Mouse (Mus musculus): ENCODE results near the gene Foxa3. TPM values are rescaled to one million over a fixed set of nuclear protein-coding genes. Genes with fewer than 3 reads are reported as not detected.
A peak's percentile ranks its signal among the peaks of the same experiment; 100 is the strongest.

Gene Foxa3
- polyA plus RNA-seq, 1 experiment from 2014 or later, result 0.17 TPM

- no peak overlapping the region for H3K4me3 ChIP-seq (ENCODE audit: low read length)
- no peak overlapping the region for H3K9ac ChIP-seq (ENCODE audit: low read length)
- no peaks in the 10 kb centered on the region for H3K27me3 ChIP-seq (ENCODE audit: control insufficient read depth, insufficient read depth, low read length)
- no peak overlapping the region for H3K27ac ChIP-seq (ENCODE audit: low read length)
- peaks cover 17% of the 10 kb centered on the region for H3K36me3 ChIP-seq (ENCODE audit: control insufficient read depth, insufficient read depth)
- no peak for ATAC-seq (replicated peaks; ENCODE audit: extremely low read depth, insufficient read depth, low FRiP score)
- H3K4me2 ChIP-seq (ENCODE audit: low read depth, low read length), result peak overlapping the region; percentile 39
- 70% methylated on average over 9 of the region's 9 CpGs for WGBS
- no peaks in the 10 kb centered on the region; the same call in 1 of the 2 replicates for H3K4me1 ChIP-seq (ENCODE audit: control insufficient read depth, insufficient read depth, low read length)
- H3K9me3 ChIP-seq (replicated peaks; ENCODE audit: control insufficient read depth, low read length), result no peaks in the 10 kb centered on the region
These were observed 31.4 kb upstream of the Foxa3 start for GRCm38 (mm10) chr7:19054777-19055076.

DNA sequence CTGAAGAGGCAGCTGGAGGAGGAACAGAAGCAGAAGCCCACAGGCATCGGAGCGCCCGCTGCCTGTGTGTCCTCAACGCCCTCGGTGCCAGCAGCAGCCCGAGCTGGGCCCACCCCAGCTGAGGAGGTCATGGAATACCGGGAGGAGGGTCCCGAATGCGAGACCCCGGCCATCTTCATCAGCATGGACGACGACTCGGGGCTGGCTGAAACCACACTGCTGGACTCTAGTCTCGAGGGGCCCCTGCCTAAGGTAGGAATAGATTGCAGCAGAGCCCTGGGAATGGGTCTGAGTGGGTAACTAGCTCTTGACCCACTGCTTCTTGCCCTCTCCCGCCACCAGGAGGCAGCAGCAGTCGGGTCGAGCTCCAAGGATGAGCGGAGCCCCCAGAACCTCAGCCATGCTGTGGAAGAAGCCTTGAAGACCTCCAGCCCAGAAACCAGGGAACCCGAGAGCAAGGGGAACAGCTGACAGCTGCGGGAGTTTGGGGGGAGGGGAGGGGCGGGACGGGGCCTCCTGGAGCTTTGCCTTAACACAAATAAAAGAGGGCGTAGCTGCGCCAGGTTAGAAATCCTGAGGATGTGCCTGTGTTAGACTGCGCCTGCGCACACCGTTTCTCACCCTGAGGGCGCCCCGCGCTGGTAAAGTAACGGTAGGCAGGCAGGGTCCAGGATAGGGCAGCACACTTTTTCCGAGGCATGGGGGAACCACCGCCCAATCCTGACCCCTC is 30.9 kb upstream of the Foxa3 start, which contains the start of gene Rsph6a:
Rsph6a (plus strand) TSS at position 644 of the 730 bp plus-strand sequence.
- Histone ChIP-seq H3K27me3 (ENCODE audit: control insufficient read depth, insufficient read depth, low read length) (no peaks in the 10 kb centered on the region), H3K4me1 (ENCODE audit: control insufficient read depth, insufficient read depth, low read length) (no peaks in the 10 kb centered on the region; the same call in 1 of the 2 replicates), H3K9me3 (replicated peaks; ENCODE audit: control insufficient read depth, low read length) (no peaks in the 10 kb centered on the region), H3K36me3 (ENCODE audit: control insufficient read depth, insufficient read depth) (peaks cover 22% of the 10 kb centered on the region), H3K9ac (ENCODE audit: low read length) (no peak within 1 kb of the TSS), H3K4me2 (ENCODE audit: low read depth, low read length) (peak within 1 kb of the TSS; percentile 39), H3K4me3 (ENCODE audit: low read length) (no peak within 1 kb of the TSS), H3K27ac (ENCODE audit: low read length) (no peak within 1 kb of the TSS)
- no peak for ATAC-seq (replicated peaks; ENCODE audit: extremely low read depth, insufficient read depth, low FRiP score)
- WGBS, result 28% methylated on average over 33 of the region's 33 CpGs

- no peaks in the 10 kb centered on the region; the same call in 1 of the 2 replicates for H3K4me1 ChIP-seq (ENCODE audit: control insufficient read depth, insufficient read depth, low read length)
- 90% methylated on average over 7 of the region's 7 CpGs for WGBS
- no peaks in the 10 kb centered on the region for H3K9me3 ChIP-seq (replicated peaks; ENCODE audit: control insufficient read depth, low read length)
- H3K4me2 ChIP-seq (ENCODE audit: low read depth, low read length), result no peak overlapping the region
- peaks cover 28% of the 10 kb centered on the region for H3K36me3 ChIP-seq (ENCODE audit: control insufficient read depth, insufficient read depth)
- ATAC-seq (replicated peaks; ENCODE audit: extremely low read depth, insufficient read depth, low FRiP score), result no peak
- no peak overlapping the region for H3K4me3 ChIP-seq (ENCODE audit: low read length)
- H3K27me3 ChIP-seq (ENCODE audit: control insufficient read depth, insufficient read depth, low read length), result no peaks in the 10 kb centered on the region
- no peak overlapping the region for H3K27ac ChIP-seq (ENCODE audit: low read length)
- H3K9ac ChIP-seq (ENCODE audit: low read length), result no peak overlapping the region
These were observed 29.8 kb upstream of the Foxa3 start for GRCm38 (mm10) chr7:19053136-19053532.

DNA sequence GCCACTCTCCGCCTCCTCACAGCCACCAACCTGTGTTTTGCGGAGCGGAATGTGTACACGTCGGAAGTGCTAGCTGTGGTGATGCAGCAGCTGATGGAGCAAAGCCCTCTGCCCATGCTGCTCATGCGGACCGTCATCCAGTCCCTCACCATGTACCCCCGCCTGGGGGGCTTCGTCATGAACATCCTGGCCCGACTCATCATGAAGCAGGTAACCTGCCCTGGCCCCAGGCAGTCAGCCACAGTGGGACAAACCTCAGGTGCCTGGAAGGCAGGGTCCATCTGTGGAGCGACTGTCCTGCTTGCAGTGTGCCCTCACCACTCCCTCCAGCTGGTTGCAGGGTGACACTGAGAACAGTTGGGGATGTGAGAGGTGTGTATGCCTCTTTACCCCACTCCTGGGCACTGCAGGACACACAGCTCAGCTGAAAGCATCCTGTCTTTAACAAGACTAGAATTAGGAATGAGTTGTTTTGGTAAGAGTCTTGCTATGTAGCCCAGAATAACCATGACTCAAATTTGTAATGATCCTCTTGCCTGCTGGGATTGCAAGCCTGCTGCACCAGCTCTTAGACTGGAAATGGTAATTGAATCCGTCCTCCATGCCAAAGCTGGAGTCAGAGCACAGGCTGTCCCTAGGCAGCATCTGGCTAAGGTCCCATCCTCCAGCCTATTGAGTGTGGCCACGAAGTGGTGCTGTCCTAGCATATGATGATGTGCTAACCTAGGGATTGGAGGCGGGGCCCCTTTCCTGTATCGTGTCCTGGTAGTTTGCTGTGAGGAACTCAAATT is 29.2 kb upstream of the Foxa3 start:
- H3K4me1 ChIP-seq (ENCODE audit: control insufficient read depth, insufficient read depth, low read length), result no peaks in the 10 kb centered on the region; the same call in 1 of the 2 replicates
- no peak overlapping the region for H3K4me3 ChIP-seq (ENCODE audit: low read length)
- peaks cover 34% of the 10 kb centered on the region for H3K36me3 ChIP-seq (ENCODE audit: control insufficient read depth, insufficient read depth)
- H3K9ac ChIP-seq (ENCODE audit: low read length), result no peak overlapping the region
- ATAC-seq (replicated peaks; ENCODE audit: extremely low read depth, insufficient read depth, low FRiP score), result no peak
- no peaks in the 10 kb centered on the region for H3K27me3 ChIP-seq (ENCODE audit: control insufficient read depth, insufficient read depth, low read length)
- H3K9me3 ChIP-seq (replicated peaks; ENCODE audit: control insufficient read depth, low read length), result no peaks in the 10 kb centered on the region
- no peak overlapping the region for H3K27ac ChIP-seq (ENCODE audit: low read length)
- H3K4me2 ChIP-seq (ENCODE audit: low read depth, low read length), result no peak overlapping the region
- 84% methylated on average over 15 of the region's 15 CpGs for WGBS

- ATAC-seq (replicated peaks; ENCODE audit: extremely low read depth, insufficient read depth, low FRiP score), result no peak
- H3K36me3 ChIP-seq (ENCODE audit: control insufficient read depth, insufficient read depth), result peaks cover 41% of the 10 kb centered on the region
- WGBS, result 60% methylated on average over 4 of the region's 4 CpGs
These were observed 27.8 kb upstream of the Foxa3 start for GRCm38 (mm10) chr7:19051161-19051560.

DNA sequence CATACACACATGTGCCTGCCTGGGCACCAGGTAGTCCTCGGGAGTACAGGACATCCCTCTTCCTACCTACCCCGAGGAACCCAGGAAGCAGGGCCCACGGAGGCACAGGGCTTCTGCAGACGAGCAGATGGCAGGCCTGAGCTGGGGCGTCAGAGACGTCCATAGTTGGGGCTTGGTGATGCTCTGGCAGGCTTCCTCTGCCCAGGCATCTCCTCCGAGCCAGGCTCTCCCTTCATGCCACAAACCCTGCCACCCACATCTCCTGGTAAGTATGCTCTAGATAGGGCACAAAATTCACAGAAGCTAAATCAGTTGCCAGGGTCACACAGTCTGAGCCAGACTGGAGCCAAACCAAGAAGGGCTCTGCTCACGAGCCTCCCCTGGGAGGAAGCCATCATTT is 26.8 kb upstream of the Foxa3 start:
- Histone ChIP-seq H3K4me1 (ENCODE audit: control insufficient read depth, insufficient read depth, low read length) (no peaks in the 10 kb centered on the region; the same call in 1 of the 2 replicates), H3K4me3 (ENCODE audit: low read length) (no peak overlapping the region), H3K4me2 (ENCODE audit: low read depth, low read length) (no peak overlapping the region), H3K27me3 (ENCODE audit: control insufficient read depth, insufficient read depth, low read length) (no peaks in the 10 kb centered on the region), H3K27ac (ENCODE audit: low read length) (no peak overlapping the region), H3K9ac (ENCODE audit: low read length) (no peak overlapping the region), H3K36me3 (ENCODE audit: control insufficient read depth, insufficient read depth) (peaks cover 51% of the 10 kb centered on the region), H3K9me3 (replicated peaks; ENCODE audit: control insufficient read depth, low read length) (no peaks in the 10 kb centered on the region)
- ATAC-seq (replicated peaks; ENCODE audit: extremely low read depth, insufficient read depth, low FRiP score), result no peak
- 80% methylated on average over 8 of the region's 8 CpGs for WGBS

More at GRCm38 (mm10) chr7:19051161-19051560, 27.8 kb upstream of the Foxa3 start:
- Histone ChIP-seq H3K4me2 (ENCODE audit: low read depth, low read length) (no peak overlapping the region), H3K27me3 (ENCODE audit: control insufficient read depth, insufficient read depth, low read length) (no peaks in the 10 kb centered on the region), H3K4me3 (ENCODE audit: low read length) (no peak overlapping the region), H3K27ac (ENCODE audit: low read length) (no peak overlapping the region), H3K4me1 (ENCODE audit: control insufficient read depth, insufficient read depth, low read length) (no peaks in the 10 kb centered on the region; the same call in 1 of the 2 replicates), H3K9me3 (replicated peaks; ENCODE audit: control insufficient read depth, low read length) (no peaks in the 10 kb centered on the region), H3K9ac (ENCODE audit: low read length) (no peak overlapping the region)

- ATAC-seq (replicated peaks; ENCODE audit: extremely low read depth, insufficient read depth, low FRiP score), result no peak
- peaks cover 56% of the 10 kb centered on the region for H3K36me3 ChIP-seq (ENCODE audit: control insufficient read depth, insufficient read depth)
These were observed 25.9 kb upstream of the Foxa3 start for GRCm38 (mm10) chr7:19049252-19049651.

DNA sequence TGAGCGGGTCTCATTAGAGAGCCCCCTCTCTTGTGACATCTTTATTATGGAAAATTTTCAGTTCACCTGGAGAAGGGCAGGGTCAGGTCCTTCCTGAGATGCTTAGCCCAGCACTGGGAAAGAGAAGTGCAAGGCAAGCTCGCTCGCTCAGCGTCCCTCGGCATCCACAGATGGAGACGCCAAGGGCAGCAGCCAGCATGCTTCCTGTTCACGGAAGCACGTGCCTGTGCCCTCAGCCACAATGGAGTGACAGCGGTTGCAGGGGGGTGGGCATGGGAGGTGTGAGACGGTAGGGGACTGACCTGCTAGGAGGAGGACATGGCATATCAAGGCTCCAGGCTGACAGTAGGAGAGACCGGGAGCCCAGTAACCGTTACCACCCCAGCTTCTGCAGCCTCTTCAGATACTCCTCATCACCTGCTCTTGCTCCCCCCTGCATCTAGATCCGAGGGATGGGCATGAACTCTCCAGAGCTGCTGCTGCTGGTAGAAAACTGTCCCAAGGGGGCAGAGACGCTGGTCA is 24.7 kb upstream of the Foxa3 start:
- Histone ChIP-seq H3K27me3 (ENCODE audit: control insufficient read depth, insufficient read depth, low read length) (no peaks in the 10 kb centered on the region), H3K9ac (ENCODE audit: low read length) (no peak overlapping the region), H3K36me3 (ENCODE audit: control insufficient read depth, insufficient read depth) (peaks cover 64% of the 10 kb centered on the region), H3K4me2 (ENCODE audit: low read depth, low read length) (no peak overlapping the region), H3K9me3 (replicated peaks; ENCODE audit: control insufficient read depth, low read length) (no peaks in the 10 kb centered on the region), H3K4me3 (ENCODE audit: low read length) (no peak overlapping the region), H3K4me1 (ENCODE audit: control insufficient read depth, insufficient read depth, low read length) (no peaks in the 10 kb centered on the region), H3K27ac (ENCODE audit: low read length) (no peak overlapping the region)
- no peak for ATAC-seq (replicated peaks; ENCODE audit: extremely low read depth, insufficient read depth, low FRiP score)
- WGBS, result 84% methylated on average over 14 of the region's 14 CpGs

More at GRCm38 (mm10) chr7:19049252-19049651, 25.9 kb upstream of the Foxa3 start:
- Histone ChIP-seq H3K4me2 (ENCODE audit: low read depth, low read length) (no peak overlapping the region), H3K27me3 (ENCODE audit: control insufficient read depth, insufficient read depth, low read length) (no peaks in the 10 kb centered on the region), H3K27ac (ENCODE audit: low read length) (no peak overlapping the region), H3K9me3 (replicated peaks; ENCODE audit: control insufficient read depth, low read length) (no peaks in the 10 kb centered on the region), H3K4me3 (ENCODE audit: low read length) (no peak overlapping the region), H3K9ac (ENCODE audit: low read length) (no peak overlapping the region), H3K4me1 (ENCODE audit: control insufficient read depth, insufficient read depth, low read length) (no peaks in the 10 kb centered on the region; the same call in 1 of the 2 replicates)
- 93% methylated on average over 5 of the region's 5 CpGs for WGBS
